Mouse (Mus musculus) cortical plate, adult 2 months (tissue): ENCODE measurements around the gene Hist2h2be.

Source experiments
- CTCF ChIP-seq: fragments of 200-500 bp; IDR thresholded peaks from 2 replicates; pipeline ENCODE4 v1.5.1; 2011; ENCODE audit warnings: mild to moderate bottlenecking, control low read depth, low read length; ENCODE audit not compliant: insufficient read depth; ENCODE audit errors: extremely low read depth
- POLR2A ChIP-seq: fragments of 200-500 bp; IDR thresholded peaks from 2 replicates; pipeline ENCODE4 v1.6.1; 2011; ENCODE audit warnings: mild to moderate bottlenecking, low read length, control low read depth; ENCODE audit not compliant: insufficient read depth; ENCODE audit errors: extremely low read depth

DNA sequence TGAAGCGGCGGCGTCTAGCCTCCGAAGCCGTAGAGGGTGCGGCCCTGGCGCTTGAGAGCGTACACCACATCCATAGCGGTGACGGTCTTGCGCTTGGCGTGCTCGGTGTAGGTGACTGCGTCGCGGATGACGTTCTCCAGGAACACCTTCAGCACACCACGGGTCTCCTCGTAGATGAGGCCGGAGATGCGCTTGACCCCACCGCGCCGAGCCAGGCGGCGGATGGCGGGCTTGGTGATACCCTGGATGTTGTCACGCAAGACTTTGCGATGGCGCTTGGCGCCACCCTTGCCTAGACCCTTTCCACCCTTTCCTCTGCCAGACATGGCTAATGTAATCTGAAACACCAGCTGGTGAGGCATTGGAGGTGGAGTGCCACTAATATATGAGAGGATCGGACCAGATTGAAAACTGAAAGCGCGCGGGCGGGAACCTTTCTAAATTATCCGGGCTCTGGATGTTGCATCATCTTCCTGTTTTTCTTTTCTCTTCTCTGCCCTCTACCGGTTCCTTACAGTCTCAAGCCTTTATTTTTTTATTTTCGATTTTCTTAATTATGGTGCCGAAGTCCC, 42.1 kb downstream of the Hist2h2be start, which contains the start of gene Hist2h4:
- TF ChIP-seq CTCF, result no peak
- TF ChIP-seq POLR2A, result peak; percentile 100
